Mouse (Mus musculus) CH12.LX (cell line): ENCODE measurements around the gene Zfp661.

Experiments
- BHLHE40 ChIP-seq: IDR thresholded peaks from 2 replicates; pipeline ENCODE4 v1.6.1; 2011; ENCODE audit warnings: mild to moderate bottlenecking, low read depth, low read length, improper control_type of control experiment
- CHD2 ChIP-seq: IDR thresholded peaks from 2 replicates; pipeline ENCODE4 v1.6.1; 2011; ENCODE audit warnings: low read length, improper control_type of control experiment
- CTCF ChIP-seq, 2 experiments: IDR thresholded peaks in 1 of 2; conservative IDR thresholded peaks in 1 of 2; 2 replicates each; pipeline ENCODE4 v1.5.1; 2011 to 2012; ENCODE audit warnings: low read depth in 2 of 2, low read length in 2 of 2, improper control_type of control experiment in 1 of 2, inconsistent platforms in 1 of 2, mild to moderate bottlenecking in 1 of 2, moderate library complexity in 1 of 2
- ELF1 ChIP-seq: IDR thresholded peaks from 2 replicates; pipeline ENCODE4 v1.6.1; 2014; ENCODE audit warnings: low read depth, mild to moderate bottlenecking, inconsistent platforms, low read length, improper control_type of control experiment
- JUND ChIP-seq: conservative IDR thresholded peaks from 2 replicates; pipeline ENCODE4 v1.6.1; 2011; ENCODE audit warnings: low read depth, low read length, improper control_type of control experiment
- MAFK ChIP-seq: IDR thresholded peaks from 2 replicates; pipeline ENCODE4 v1.6.1; 2011; ENCODE audit warnings: low read length, improper control_type of control experiment; ENCODE audit not compliant: insufficient replicate concordance
- MEF2A ChIP-seq: IDR thresholded peaks from 2 replicates; pipeline ENCODE4 v1.6.1; 2014; ENCODE audit warnings: low read depth, mild to moderate bottlenecking, inconsistent platforms, low read length, improper control_type of control experiment, borderline replicate concordance
- MXI1 ChIP-seq: IDR thresholded peaks from 2 replicates; pipeline ENCODE4 v1.6.1; 2011; ENCODE audit warnings: mild to moderate bottlenecking, low read depth, low read length, improper control_type of control experiment
- POLR2A ChIP-seq: IDR thresholded peaks from 2 replicates; pipeline ENCODE4 v1.6.1; 2011; ENCODE audit warnings: low read depth, mild to moderate bottlenecking, improper control_type of control experiment, low read length
- POLR2AphosphoS2 ChIP-seq: IDR thresholded peaks from 2 replicates; pipeline ENCODE4 v1.6.1; 2011; ENCODE audit warnings: low read depth, low read length, improper control_type of control experiment
- ZMIZ1 ChIP-seq: IDR thresholded peaks from 2 replicates; pipeline ENCODE4 v1.6.1; 2012; ENCODE audit warnings: low read depth, mild to moderate bottlenecking, inconsistent platforms, low read length, improper control_type of control experiment
- ZNF384 ChIP-seq: IDR thresholded peaks from 2 replicates; pipeline ENCODE4 v1.6.1; 2012; ENCODE audit warnings: low read depth, low read length, improper control_type of control experiment, inconsistent platforms

- TF ChIP-seq POLR2AphosphoS2 = no peak
- TF ChIP-seq MEF2A = no peak
- TF ChIP-seq BHLHE40 = no peak
- TF ChIP-seq CHD2 = no peak
- TF ChIP-seq CTCF (conservative IDR thresholded peaks at IDR 0.05 in 1 of 2, IDR thresholded peaks at IDR 0.05 in 1 of 2; ENCODE audit: low read depth in 2 of 2, low read length in 2 of 2) = no peak
- TF ChIP-seq ZMIZ1 = no peak
- TF ChIP-seq ELF1 = no peak
- no peak for TF ChIP-seq JUND
- no peak for TF ChIP-seq POLR2A
- no peak for TF ChIP-seq MAFK
- TF ChIP-seq MXI1 = no peak
- TF ChIP-seq ZNF384 = no peak
Observed at GRCm38 (mm10) chr2:127611386-127611785, 24.5 kb upstream of the Zfp661 start.
